Mouse (Mus musculus) myocyte (in vitro differentiated cells): ENCODE measurements around the gene Gm49405. TPM values are rescaled to one million over a fixed set of nuclear protein-coding genes. Genes with fewer than 3 reads are reported as not detected.
A peak's percentile ranks its signal among the peaks of the same experiment; 100 is the strongest.

Experiments
- H3K27me3 ChIP-seq: one replicate; pipeline ENCODE4 v1.6.1; 2011; ENCODE audit not compliant: control insufficient read depth, insufficient read depth, insufficient read length
- H3K36me3 ChIP-seq: one replicate; pipeline ENCODE4 v1.6.1; 2011; ENCODE audit not compliant: control insufficient read depth, insufficient read depth
- H3K4me2 ChIP-seq: one replicate; pipeline ENCODE4 v1.6.1; 2011; ENCODE audit warnings: low read depth, control low read depth
- H3K4me3 ChIP-seq: one replicate; pipeline ENCODE4 v1.5.1; 2011; ENCODE audit warnings: mild to moderate bottlenecking, control low read depth, moderate library complexity
- H3K79me2 ChIP-seq: one replicate; pipeline ENCODE4 v1.6.1; 2011; ENCODE audit not compliant: control insufficient read depth, insufficient read depth
- H3ac ChIP-seq: one replicate; pipeline ENCODE4 v1.6.1; 2011; ENCODE audit not compliant: control insufficient read depth, insufficient read length
- CEBPB ChIP-seq: IDR thresholded peaks from 2 replicates; pipeline ENCODE4 v1.6.1; 2011; ENCODE audit warnings: mild to moderate bottlenecking, moderate library complexity; ENCODE audit not compliant: poor library complexity, insufficient read depth, severe bottlenecking
- E2F4 ChIP-seq: IDR thresholded peaks from one replicate; pipeline ENCODE4 v1.6.1; 2011; ENCODE audit warnings: mild to moderate bottlenecking, control low read depth, moderate library complexity; ENCODE audit not compliant: insufficient read depth
- MAX ChIP-seq: IDR thresholded peaks from one replicate; pipeline ENCODE4 v1.6.1; 2011; ENCODE audit warnings: low read depth, mild to moderate bottlenecking, control low read depth
- MYOD1 ChIP-seq, 3 experiments: IDR thresholded peaks; one replicate each; pipeline ENCODE4 v1.6.1; 2011; ENCODE audit warnings: control low read depth in 2 of 3, low read depth in 2 of 3, mild to moderate bottlenecking in 2 of 3, moderate library complexity in 1 of 3; ENCODE audit not compliant: insufficient read length in 2 of 3, control insufficient read depth in 1 of 3
- MYOG ChIP-seq, 3 experiments: IDR thresholded peaks; one replicate each; pipeline ENCODE4 v1.6.1; 2011; ENCODE audit warnings: control low read depth in 2 of 3, low read depth in 2 of 3, mild to moderate bottlenecking in 2 of 3; ENCODE audit not compliant: insufficient read length in 2 of 3, control insufficient read depth in 1 of 3, insufficient read depth in 1 of 3
- POLR2A ChIP-seq: IDR thresholded peaks from one replicate; pipeline ENCODE4 v1.6.1; 2011; ENCODE audit warnings: low read depth, mild to moderate bottlenecking, control low read depth, moderate library complexity; ENCODE audit not compliant: insufficient read length
- POLR2AphosphoS2 ChIP-seq: IDR thresholded peaks from one replicate; pipeline ENCODE4 v1.6.1; 2011; ENCODE audit warnings: low read depth, control low read depth; ENCODE audit not compliant: insufficient read length
- REST ChIP-seq: IDR thresholded peaks from one replicate; pipeline ENCODE4 v1.6.1; 2011; ENCODE audit warnings: mild to moderate bottlenecking, control low read depth, moderate library complexity; ENCODE audit not compliant: insufficient read depth, insufficient read length
- SRF ChIP-seq: IDR thresholded peaks from one replicate; pipeline ENCODE4 v1.6.1; 2011; ENCODE audit warnings: low read depth; ENCODE audit not compliant: control insufficient read depth, insufficient read length
- TCF12 ChIP-seq: IDR thresholded peaks from one replicate; pipeline ENCODE4 v1.6.1; 2011; ENCODE audit warnings: mild to moderate bottlenecking, control low read depth; ENCODE audit not compliant: poor library complexity, insufficient read depth, severe bottlenecking
- TCF3 ChIP-seq: IDR thresholded peaks from one replicate; pipeline ENCODE4 v1.6.1; 2011; ENCODE audit warnings: low read depth, control low read depth; ENCODE audit not compliant: insufficient read length
- USF1 ChIP-seq: IDR thresholded peaks from one replicate; pipeline ENCODE4 v1.6.1; 2011; ENCODE audit warnings: low read depth, mild to moderate bottlenecking, control low read depth, moderate library complexity
- polyA plus RNA-seq: library from polyadenylated mRNA; unstranded; fragments of >200 nt; fragmentation: generic; extraction: Trizol; gene quantifications from one replicate; pipeline ENCODE4 v1.2.1, GENCODE M21; 2012; ENCODE audit warnings: missing spikeins

The Gm49405 gene
- polyA plus RNA-seq, 1 experiment = 0.50 TPM

- Histone ChIP-seq H3ac (no peak overlapping the region), H3K79me2 (no peaks in the 10 kb centered on the region), H3K27me3 (no peaks in the 10 kb centered on the region), H3K4me3 (peak overlapping the region; percentile 35), H3K4me2 (peak overlapping the region; percentile 80), H3K36me3 (peaks cover 7% of the 10 kb centered on the region)
- no peak for TF ChIP-seq TCF12
- TF ChIP-seq MYOG (IDR thresholded peaks at IDR 0.05; ENCODE audit: control insufficient read depth in 1 of 3, insufficient read depth in 1 of 3, insufficient read length in 2 of 3, low read depth in 2 of 3) = peak in 1 of 3 experiments; percentile 47
- peak in 2 of 3 experiments; percentile 10 to 32 for TF ChIP-seq MYOD1 (IDR thresholded peaks at IDR 0.05; ENCODE audit: control insufficient read depth in 1 of 3, insufficient read length in 2 of 3, low read depth in 2 of 3)
Observed at GRCm38 (mm10) chr19:4001752-4002151, 1.3 kb downstream of the Gm49405 start.

- Histone ChIP-seq H3ac (no peak within 1 kb of the TSS), H3K79me2 (no peaks in the 10 kb centered on the region), H3K4me2 (peak within 1 kb of the TSS; percentile 2), H3K36me3 (peaks cover 7% of the 10 kb centered on the region), H3K27me3 (no peaks in the 10 kb centered on the region), H3K4me3 (no peak within 1 kb of the TSS)
- TF ChIP-seq TCF12 (no peak), E2F4 (no peak), POLR2A (no peak), POLR2AphosphoS2 (peak; percentile 12), SRF (no peak), MYOD1 (IDR thresholded peaks at IDR 0.05; ENCODE audit: control insufficient read depth in 1 of 3, insufficient read length in 2 of 3, low read depth in 2 of 3) (no peak), REST (no peak)
Observed at GRCm38 (mm10) chr19:4003112-4003511, 2.7 kb downstream of the Gm49405 start, which contains the start of gene Doc2g. Gene Doc2g (plus strand): TSS chr19:4003313.

GRCm38 (mm10) chr19:4003641-4004040 is 3.2 kb downstream of the Gm49405 start:
- Histone ChIP-seq H3ac (no peak overlapping the region), H3K4me3 (no peak overlapping the region), H3K4me2 (no peak overlapping the region), H3K79me2 (no peaks in the 10 kb centered on the region), H3K27me3 (no peaks in the 10 kb centered on the region), H3K36me3 (peaks cover 7% of the 10 kb centered on the region)
- TF ChIP-seq TCF12 (no peak), CEBPB (no peak), MAX (no peak), MYOG (IDR thresholded peaks at IDR 0.05; ENCODE audit: control insufficient read depth in 1 of 3, insufficient read depth in 1 of 3, insufficient read length in 2 of 3, low read depth in 2 of 3) (no peak), POLR2AphosphoS2 (no peak), TCF3 (no peak), USF1 (no peak), REST (no peak), MYOD1 (IDR thresholded peaks at IDR 0.05; ENCODE audit: control insufficient read depth in 1 of 3, insufficient read length in 2 of 3, low read depth in 2 of 3) (no peak), E2F4 (no peak), SRF (no peak), POLR2A (no peak)

DNA sequence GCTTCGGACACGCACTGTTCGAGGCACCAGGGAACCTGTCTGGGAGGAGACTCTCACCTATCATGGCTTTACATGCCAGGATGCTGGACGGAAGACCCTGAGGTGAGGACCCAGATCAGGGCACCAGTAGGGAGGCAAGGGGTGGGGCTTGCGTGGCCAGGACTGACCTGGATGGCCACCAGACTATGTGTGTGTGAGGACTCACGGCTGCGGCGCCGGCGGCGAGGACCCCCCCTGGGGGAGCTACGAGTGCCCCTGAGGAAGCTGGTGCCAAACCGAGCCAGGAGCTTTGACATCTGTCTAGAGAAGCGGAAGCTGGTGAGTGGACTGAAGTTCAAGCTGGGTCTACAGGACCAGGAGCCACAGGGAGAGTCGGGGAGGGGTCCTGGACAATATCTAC is 3.9 kb downstream of the Gm49405 start:
- H3K36me3 ChIP-seq = peaks cover 13% of the 10 kb centered on the region
- H3K4me2 ChIP-seq = no peak overlapping the region
- H3K4me3 ChIP-seq = no peak overlapping the region
- no peaks in the 10 kb centered on the region for H3K27me3 ChIP-seq
- H3ac ChIP-seq = no peak overlapping the region
- TF ChIP-seq POLR2AphosphoS2 = peak; percentile 48
- TF ChIP-seq SRF = no peak
- TF ChIP-seq MYOG (IDR thresholded peaks at IDR 0.05; ENCODE audit: control insufficient read depth in 1 of 3, insufficient read depth in 1 of 3, insufficient read length in 2 of 3, low read depth in 2 of 3) = no peak
- TF ChIP-seq TCF12 = no peak
- no peak for TF ChIP-seq POLR2A
- no peaks in the 10 kb centered on the region for H3K79me2 ChIP-seq

GRCm38 (mm10) chr19:4005091-4005490 is 4.7 kb downstream of the Gm49405 start:
- H3K27me3 ChIP-seq = no peaks in the 10 kb centered on the region
- peak; percentile 44 for TF ChIP-seq POLR2AphosphoS2
- TF ChIP-seq MYOD1 (IDR thresholded peaks at IDR 0.05; ENCODE audit: control insufficient read depth in 1 of 3, insufficient read length in 2 of 3, low read depth in 2 of 3) = no peak
- TF ChIP-seq MYOG (IDR thresholded peaks at IDR 0.05; ENCODE audit: control insufficient read depth in 1 of 3, insufficient read depth in 1 of 3, insufficient read length in 2 of 3, low read depth in 2 of 3) = no peak
- H3K36me3 ChIP-seq = peaks cover 21% of the 10 kb centered on the region
- no peak overlapping the region for H3K4me3 ChIP-seq
- H3K79me2 ChIP-seq = no peaks in the 10 kb centered on the region
- no peak overlapping the region for H3ac ChIP-seq
- H3K4me2 ChIP-seq = no peak overlapping the region
